Mouse (Mus musculus) heart, embryonic 14.5 days (tissue): Measurements from ENCODE around the gene Tdrd1. TPM values are rescaled to one million over a fixed set of nuclear protein-coding genes. Genes with fewer than 3 reads are reported as not detected.
A peak's percentile ranks its signal among the peaks of the same experiment; 100 is the strongest.

Source experiments
- ATAC-seq: fragments of 200-750 bp; cut with Nextera tagmentation; 2 replicates; pipeline ENCODE4 v1.8.0; 2017; ENCODE audit warnings: low read depth, moderate TSS enrichment; ENCODE audit not compliant: insufficient number of reproducible peaks, insufficient read depth, low FRiP score
- H3K27ac ChIP-seq, 2 experiments: fragments of 200-500 bp in 1 of 2; fragments of 300-500 bp in 1 of 2; sonication (generic) in 1 of 2; replicated peaks in 1 of 2; 2 replicates each; pipeline ENCODE4 v1.5.1; 2012 to 2014; ENCODE audit warnings: low read depth in 2 of 2, low read length in 2 of 2, control low read depth in 1 of 2, mild to moderate bottlenecking in 1 of 2, mixed read lengths in 1 of 2; ENCODE audit not compliant: control insufficient read depth in 1 of 2, insufficient read depth in 1 of 2
- H3K27me3 ChIP-seq: fragments of 300-500 bp; sonication (generic); 2 replicates; pipeline ENCODE4 v1.6.1; 2014; ENCODE audit warnings: mild to moderate bottlenecking, low read length, control low read depth; ENCODE audit not compliant: control insufficient read depth, insufficient read depth
- H3K36me3 ChIP-seq: fragments of 300-500 bp; sonication (generic); 2 replicates; pipeline ENCODE4 v1.6.1; 2014; ENCODE audit warnings: mild to moderate bottlenecking, control low read depth, low read length, mixed read lengths; ENCODE audit not compliant: control insufficient read depth, insufficient read depth
- H3K4me1 ChIP-seq, 2 experiments: fragments of 200-500 bp in 1 of 2; fragments of 300-500 bp in 1 of 2; sonication (generic) in 1 of 2; 2 replicates each; pipeline ENCODE4 v1.6.1; 2012 to 2014; ENCODE audit warnings: low read length in 2 of 2, control low read depth in 1 of 2, mixed read lengths in 1 of 2; ENCODE audit not compliant: control insufficient read depth in 2 of 2, insufficient read depth in 2 of 2
- H3K4me2 ChIP-seq: fragments of 300-500 bp; sonication (generic); 2 replicates; pipeline ENCODE4 v1.6.1; 2014; ENCODE audit warnings: mild to moderate bottlenecking, low read length
- H3K4me3 ChIP-seq, 2 experiments: fragments of 200-500 bp in 1 of 2; fragments of 300-500 bp in 1 of 2; sonication (generic) in 1 of 2; 2 replicates each; pipeline ENCODE4 v1.5.1; 2012 to 2014; ENCODE audit warnings: low read length in 2 of 2, mild to moderate bottlenecking in 2 of 2, control low read depth in 1 of 2, low read depth in 1 of 2, moderate library complexity in 1 of 2; ENCODE audit not compliant: control insufficient read depth in 1 of 2, insufficient read depth in 1 of 2
- H3K9ac ChIP-seq: fragments of 300-500 bp; sonication (generic); 2 replicates; pipeline ENCODE4 v1.6.1; 2014; ENCODE audit warnings: mild to moderate bottlenecking, low read length
- H3K9me3 ChIP-seq: fragments of 300-500 bp; sonication (generic); 2 replicates; pipeline ENCODE4 v1.6.1; 2016; ENCODE audit warnings: low read length, control low read depth; ENCODE audit not compliant: control insufficient read depth
- WGBS: fragments of 180-500 bp; shearing (Covaris S2); extraction: QIAGEN DNeasy Blood & Tissue Kit; methylation state at CpG from one replicate; pipeline ENCODE4 v1.1.7; 2014; 5-methylcytosine and 5-hydroxymethylcytosine counted together
- polyA plus RNA-seq: library from polyadenylated mRNA; unstranded; fragments of >200 nt; fragmentation: Nextera tagmentation; extraction: Ambion mirVana; gene quantifications from 2 replicates; pipeline ENCODE4 v1.2.1, GENCODE M21; 2014

Gene Tdrd1
- polyA plus RNA-seq, 1 experiment from 2014 or later, result 0.47 TPM

DNA sequence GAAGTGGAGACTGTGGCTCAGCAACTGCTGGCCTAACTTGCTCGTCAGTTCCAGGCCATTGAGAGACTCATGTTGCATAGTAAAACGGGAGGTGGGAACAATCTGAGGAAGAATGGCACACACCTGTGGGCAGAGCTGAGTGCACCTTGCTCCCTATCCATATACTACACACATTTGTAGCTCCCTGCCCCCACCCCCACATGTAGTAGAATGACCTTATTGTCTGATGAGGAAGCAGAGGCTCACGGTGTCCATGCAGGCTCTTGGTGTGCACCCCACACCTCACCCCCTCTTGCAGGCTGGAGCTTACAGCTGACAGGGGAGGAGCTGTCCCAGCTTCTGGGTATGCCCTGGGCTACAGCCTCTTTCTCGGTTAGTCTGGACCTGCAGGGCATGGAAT is 41.7 kb downstream of the Tdrd1 start:
- H3K4me3 ChIP-seq, result no peak overlapping the region
- H3K9me3 ChIP-seq, result no peaks in the 10 kb centered on the region
- WGBS, result 63% methylated on average over 4 of the region's 4 CpGs

DNA sequence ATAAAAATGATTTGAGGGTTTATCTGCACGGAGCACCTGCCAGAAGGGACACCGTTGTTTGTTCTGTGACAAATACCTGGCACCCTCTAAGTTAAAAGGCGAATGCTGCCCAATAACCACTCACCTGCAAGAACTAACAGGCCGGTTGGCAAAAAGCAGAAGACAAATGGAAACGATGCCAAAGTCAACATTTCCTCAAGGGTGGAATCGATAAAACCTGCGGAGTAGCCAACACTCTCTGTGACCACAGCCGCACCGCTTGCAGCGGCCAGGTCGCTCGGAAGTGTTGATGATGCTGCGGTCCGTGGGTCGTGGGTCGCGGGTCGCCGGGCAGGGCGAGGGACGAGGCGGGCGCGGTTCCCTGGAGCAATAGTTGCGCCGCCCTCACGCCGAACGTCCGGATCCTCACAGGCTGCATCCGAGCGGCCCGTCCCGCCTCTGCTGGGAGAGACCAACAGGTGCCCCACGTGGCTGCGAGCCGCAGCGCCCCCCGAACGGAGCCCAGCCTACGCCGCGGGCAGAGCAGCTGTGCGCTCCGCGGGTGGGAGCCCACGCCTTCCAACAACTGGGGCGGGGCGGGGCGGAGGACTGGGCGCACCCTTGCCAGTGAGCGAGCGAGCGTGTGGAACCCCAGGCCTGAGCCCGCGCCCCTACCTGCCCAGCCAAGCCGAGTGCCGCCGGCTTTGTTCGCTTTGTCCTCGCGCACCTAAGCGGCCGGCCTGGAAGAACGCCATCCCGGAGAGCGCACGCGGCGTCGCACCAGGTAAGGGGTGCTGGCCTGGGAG is 48.0 kb downstream of the Tdrd1 start, which contains the start of gene Vwa2:
Gene Vwa2, plus strand, starts transcription at position 434 of the 785 bp plus-strand sequence.
- WGBS, result 2% methylated on average over 71 of the region's 71 CpGs
- ATAC-seq, result no peak
- H3K4me2 ChIP-seq, result peak within 1 kb of the TSS; percentile 80
- peak within 1 kb of the TSS; percentile 16 for H3K9ac ChIP-seq
- no peaks in the 10 kb centered on the region for H3K9me3 ChIP-seq
- peak within 1 kb of the TSS; percentile 44 for H3K4me3 ChIP-seq
- H3K27ac ChIP-seq, result no peak within 1 kb of the TSS
- peaks cover 69% of the 10 kb centered on the region for H3K27me3 ChIP-seq
- H3K36me3 ChIP-seq, result no peaks in the 10 kb centered on the region
- peaks cover 7 to 8% of the 10 kb centered on the region in 2 experiments; a peak in 3 of 4 replicates for H3K4me1 ChIP-seq

More for the DNA sequence above, 41.7 kb downstream of the Tdrd1 start:
- 0 out of 4 replicates have a peak, but pooled peaks cover 0 to under 1% of the 10 kb centered on the region in 2 experiments for H3K4me1 ChIP-seq
- ATAC-seq, result no peak
- H3K36me3 ChIP-seq, result no peaks in the 10 kb centered on the region
- no peak overlapping the region for H3K9ac ChIP-seq
- H3K4me2 ChIP-seq, result no peak overlapping the region
- H3K27me3 ChIP-seq, result peaks cover 17% of the 10 kb centered on the region
- no peak overlapping the region for H3K27ac ChIP-seq

DNA sequence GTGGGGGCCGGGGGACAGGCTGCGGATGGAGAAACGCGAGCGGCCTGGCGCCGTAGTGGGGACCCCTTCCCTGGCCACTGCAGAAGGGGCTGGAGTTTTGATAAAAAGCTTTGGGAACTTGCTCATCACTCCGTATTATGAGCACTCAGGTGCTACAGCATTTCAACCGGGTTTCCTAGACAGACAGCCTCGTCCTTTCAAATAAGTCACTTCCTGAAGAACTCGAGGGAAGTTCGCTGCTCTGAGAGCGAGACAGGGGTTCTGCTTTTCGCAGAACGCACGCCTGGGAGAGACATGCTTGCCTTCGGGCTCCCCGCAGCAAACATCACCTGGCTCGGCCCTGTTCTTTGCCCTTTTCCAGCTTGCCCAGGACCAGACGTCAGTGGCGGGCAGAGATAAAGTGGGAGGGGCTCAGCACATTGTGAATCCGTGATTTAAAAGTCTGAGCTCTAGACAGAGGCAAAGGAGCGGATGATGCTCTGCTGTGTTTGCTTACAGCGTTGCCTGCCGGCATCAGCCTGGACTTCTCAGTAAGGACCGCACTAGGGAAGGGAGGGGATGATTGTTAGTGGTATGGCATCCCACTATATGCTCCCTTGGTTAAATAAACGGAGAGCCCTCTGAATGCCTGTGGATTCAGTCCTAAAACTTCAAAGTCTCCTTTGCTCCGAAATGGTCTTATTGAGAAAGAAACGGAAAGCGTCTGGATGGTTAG is 48.7 kb downstream of the Tdrd1 start:
- Histone ChIP-seq H3K27me3 (peaks cover 69% of the 10 kb centered on the region), H3K4me2 (peak overlapping the region; percentile 80), H3K27ac (no peak overlapping the region), H3K9ac (peak overlapping the region; percentile 16), H3K9me3 (no peaks in the 10 kb centered on the region), H3K4me3 (peak overlapping the region; percentile 44), H3K4me1 (peaks cover 7 to 8% of the 10 kb centered on the region in 2 experiments; a peak in 3 of 4 replicates), H3K36me3 (no peaks in the 10 kb centered on the region)
- no peak for ATAC-seq
- 10% methylated on average over 30 of the region's 30 CpGs for WGBS

DNA sequence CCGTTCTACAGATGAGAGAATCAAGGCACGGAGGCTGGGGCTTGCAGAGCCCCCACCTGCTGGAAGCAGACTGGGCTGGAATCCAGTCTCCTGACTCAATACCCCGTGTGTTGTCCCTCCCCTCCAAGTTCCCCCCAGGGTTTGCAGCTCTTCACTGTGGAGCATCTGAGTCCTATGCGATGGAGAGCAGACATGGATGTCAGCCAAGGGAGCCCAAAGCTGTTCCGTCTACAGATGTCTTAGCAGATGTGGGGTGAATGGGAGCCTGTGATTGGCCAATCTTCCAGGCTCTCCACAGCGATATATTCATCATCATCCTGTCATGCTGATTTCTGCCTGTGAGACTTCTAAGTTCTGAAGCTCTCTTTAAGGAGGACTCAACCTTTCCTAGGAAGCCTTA is 51.4 kb downstream of the Tdrd1 start:
- no peak overlapping the region for H3K27ac ChIP-seq
- no peaks in the 10 kb centered on the region for H3K9me3 ChIP-seq
- no peak overlapping the region for H3K4me2 ChIP-seq
- peaks cover 10 to 12% of the 10 kb centered on the region in 2 experiments; a peak in 3 of 4 replicates for H3K4me1 ChIP-seq
- peaks cover 55% of the 10 kb centered on the region for H3K27me3 ChIP-seq
- ATAC-seq, result no peak
- WGBS, result 53% methylated on average over 6 of the region's 6 CpGs
- H3K4me3 ChIP-seq, result no peak overlapping the region
- H3K36me3 ChIP-seq, result no peaks in the 10 kb centered on the region
- no peak overlapping the region for H3K9ac ChIP-seq

DNA sequence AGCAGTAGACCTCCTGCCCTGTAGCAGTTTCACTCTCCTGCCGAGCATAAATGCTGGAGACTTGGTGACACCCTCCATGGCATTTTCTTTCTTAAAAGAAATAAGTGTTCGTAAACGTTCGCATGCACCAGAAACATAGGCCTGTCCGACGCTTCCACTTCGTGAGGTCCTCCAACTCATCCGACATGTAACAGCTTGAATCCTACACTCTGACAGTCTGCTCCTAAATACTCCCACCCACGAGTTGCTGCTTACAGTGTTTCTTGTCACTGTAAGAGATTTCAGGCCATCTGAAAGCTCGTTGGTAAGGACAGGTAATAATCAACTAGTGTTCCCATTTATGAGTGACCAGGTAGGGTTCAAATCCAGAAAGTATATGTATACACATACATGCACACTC is 61.9 kb downstream of the Tdrd1 start:
- H3K9me3 ChIP-seq, result no peaks in the 10 kb centered on the region
- no peaks in the 10 kb centered on the region for H3K27me3 ChIP-seq
- H3K4me1 ChIP-seq, result peaks cover 8 to 12% of the 10 kb centered on the region in 2 experiments
- WGBS, result 78% methylated on average over 10 of the region's 10 CpGs
- no peak overlapping the region for H3K27ac ChIP-seq
- H3K4me3 ChIP-seq, result no peak overlapping the region
- no peak overlapping the region for H3K4me2 ChIP-seq
- H3K36me3 ChIP-seq, result no peaks in the 10 kb centered on the region
- H3K9ac ChIP-seq, result no peak overlapping the region
- ATAC-seq, result no peak

DNA sequence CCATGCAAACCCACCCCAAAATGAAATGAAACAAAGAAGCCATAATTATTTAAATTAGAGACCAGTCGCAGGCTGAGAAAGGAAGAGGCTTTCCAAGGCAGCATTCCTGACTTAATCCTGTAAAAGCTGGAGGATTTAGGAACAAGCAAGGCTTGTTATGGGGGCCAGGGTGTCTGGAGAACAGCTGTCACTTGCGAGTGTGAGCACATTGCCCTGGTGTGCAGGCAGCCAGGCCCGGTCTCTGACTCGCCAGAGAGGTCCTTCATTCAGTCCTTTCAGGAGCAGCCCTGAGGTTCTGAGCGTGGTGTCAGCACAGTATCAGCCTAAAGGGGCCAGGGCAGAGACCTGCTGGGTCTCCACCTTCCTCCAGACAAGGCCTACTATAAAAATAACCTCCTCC is 62.6 kb downstream of the Tdrd1 start:
- Histone ChIP-seq H3K36me3 (no peaks in the 10 kb centered on the region), H3K27ac (no peak overlapping the region), H3K9me3 (no peaks in the 10 kb centered on the region), H3K4me3 (no peak overlapping the region), H3K9ac (no peak overlapping the region), H3K27me3 (no peaks in the 10 kb centered on the region), H3K4me2 (no peak overlapping the region), H3K4me1 (peaks cover 1 to 4% of the 10 kb centered on the region in 2 experiments; a peak in 3 of 4 replicates)
- WGBS, result 53% methylated on average over 5 of the region's 5 CpGs
- no peak for ATAC-seq

DNA sequence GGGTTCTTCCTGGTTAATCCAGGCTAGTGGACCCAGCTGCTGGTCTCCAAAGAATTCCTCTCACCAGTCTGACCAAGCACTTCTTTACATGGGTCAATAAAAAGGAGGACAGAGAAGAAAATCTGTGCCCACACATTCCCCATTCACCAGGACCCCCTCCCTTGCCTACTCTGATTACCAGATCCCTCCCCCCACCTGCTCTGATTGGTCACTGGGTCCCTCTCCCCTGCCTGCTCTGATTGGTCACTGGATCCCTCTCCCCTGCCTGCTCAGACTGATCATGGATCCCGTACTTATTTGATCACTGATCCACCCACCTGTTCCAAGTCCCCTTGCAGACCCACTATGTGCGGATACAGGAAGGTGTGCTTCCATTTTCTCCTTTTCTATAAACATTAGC is 65.4 kb downstream of the Tdrd1 start:
- Histone ChIP-seq H3K9me3 (no peaks in the 10 kb centered on the region), H3K4me2 (no peak overlapping the region), H3K4me3 (no peak overlapping the region), H3K36me3 (no peaks in the 10 kb centered on the region), H3K27ac (no peak overlapping the region), H3K27me3 (no peaks in the 10 kb centered on the region), H3K9ac (no peak overlapping the region), H3K4me1 (peaks cover 2 to 3% of the 10 kb centered on the region in 2 experiments; a peak in 2 of 4 replicates)
- 50% methylated on average over 2 of the region's 2 CpGs for WGBS
- no peak for ATAC-seq
